Comparison of ENCODE assay signal across 8 mouse cellular contexts in genomic region chr9:90076849-90077461, GRCm38 (mm10). TPM values are rescaled to one million over a fixed set of nuclear protein-coding genes. Genes with fewer than 3 reads are reported as not detected.
DNase-seq lines count a peak whose midpoint lies in the region; ATAC-seq and TF ChIP-seq lines count a peak whose summit lies in the region.
"Had no signal": no experiment of that assay in that cellular context is flagged by ENCODE, and none has a peak within 500 bp of the region (broad histone marks: within the 10 kb centered on the region; RNA-seq: fewer than 3 reads in every experiment).

No protein-coding gene starts in this region.

- in situ Hi-C loops in Patski (cut with MboI; ENCODE audit: low pct_unique_long_range_greater_than_20kb): loop anchor here (5.0 kb wide), 1 partner anchor 250 kb away; no protein-coding TSS in a partner anchor

- H3K36me3 ChIP-seq in forebrain, postnatal 0 days (ENCODE audit: insufficient read depth): no peaks in the 10 kb centered on the region
- no peaks in the 10 kb centered on the region for H3K36me3 ChIP-seq in intestine, embryonic 14.5 days (ENCODE audit: control insufficient read depth, insufficient read depth, low read length)
- H3K36me3 ChIP-seq in midbrain, embryonic 14.5 days (ENCODE audit: control insufficient read depth, insufficient read depth, low read length): no peaks in the 10 kb centered on the region
- H3K36me3 ChIP-seq: limb, embryonic 13.5 days had no signal

- 55% methylated on average over 8 of the region's 8 CpGs for WGBS in forebrain, postnatal 0 days
- 56% methylated on average over 8 of the region's 8 CpGs for WGBS in intestine, embryonic 14.5 days
- 63% methylated on average over 8 of the region's 8 CpGs for WGBS in midbrain, embryonic 14.5 days

- ATAC-seq in Patski: peak; percentile 74
- ATAC-seq in forebrain, postnatal 0 days: peak; percentile 32; the same call in 1 of the 2 replicates
- ATAC-seq in intestine, embryonic 14.5 days (replicated peaks; ENCODE audit: low FRiP score, low TSS enrichment, low read depth): 0 out of 2 replicates have a peak, but pooled peaks have one; percentile 16
- ATAC-seq in midbrain, embryonic 14.5 days (ENCODE audit: low FRiP score, low TSS enrichment): no peak

- intact Hi-C loops in left cerebral cortex, postnatal 10 days (cut with DNase I): loop anchor here (5.0 kb wide), 2 partner anchors 100 to 250 kb away; no protein-coding TSS in a partner anchor

- CTCF ChIA-PET in Patski (lab: Charles Lee): interaction anchor here (1.0 to 1.8 kb wide), 2 partner anchors 249 to 250 kb away, joined by 3 to 6 read pairs; no protein-coding TSS in a partner anchor

- POLR2A ChIA-PET in Patski (lab: Charles Lee): interaction anchor here (1.1 kb wide), 1 partner anchor 8 kb away, joined by 3 read pairs; no protein-coding TSS in a partner anchor

- H3K4me2 ChIP-seq in forebrain, postnatal 0 days (ENCODE audit: low read depth): no peak overlapping the region
- H3K4me2 ChIP-seq in intestine, embryonic 14.5 days (ENCODE audit: low read length): no peak overlapping the region
- no peak overlapping the region for H3K4me2 ChIP-seq in midbrain, embryonic 14.5 days (ENCODE audit: low read length)
- H3K4me2 ChIP-seq: limb, embryonic 13.5 days had no signal

- no peaks in the 10 kb centered on the region for H3K27me3 ChIP-seq in Patski
- no peaks in the 10 kb centered on the region for H3K27me3 ChIP-seq in forebrain, postnatal 0 days (ENCODE audit: insufficient read depth, low read length)
- H3K27me3 ChIP-seq in intestine, embryonic 14.5 days (replicated peaks; ENCODE audit: control insufficient read depth, insufficient read depth, low read length): no peaks in the 10 kb centered on the region
- H3K27me3 ChIP-seq in midbrain, embryonic 14.5 days (ENCODE audit: control insufficient read depth, insufficient read depth, low read length): no peaks in the 10 kb centered on the region
- H3K27me3 ChIP-seq: limb, embryonic 13.5 days had no signal

- H3K27ac ChIP-seq in forebrain, postnatal 0 days (ENCODE audit: low read depth, low read length): no peak overlapping the region
- no peak overlapping the region for H3K27ac ChIP-seq in intestine, embryonic 14.5 days (ENCODE audit: low read depth)
- no peak overlapping the region for H3K27ac ChIP-seq in midbrain, embryonic 14.5 days (replicated peaks; ENCODE audit: low read depth, low read length)
- H3K27ac ChIP-seq: limb, embryonic 13.5 days had no signal

- no peaks in the 10 kb centered on the region for H3K4me1 ChIP-seq in forebrain, postnatal 0 days (ENCODE audit: insufficient read depth)
- no peaks in the 10 kb centered on the region for H3K4me1 ChIP-seq in intestine, embryonic 14.5 days (replicated peaks; ENCODE audit: control insufficient read depth, insufficient read depth, low read length)
- H3K4me1 ChIP-seq in midbrain, embryonic 14.5 days (ENCODE audit: control insufficient read depth, insufficient read depth, low read length): no peaks in the 10 kb centered on the region
- H3K4me1 ChIP-seq: limb, embryonic 13.5 days had no signal

- H3K9ac ChIP-seq in forebrain, postnatal 0 days: no peak overlapping the region
- no peak overlapping the region for H3K9ac ChIP-seq in intestine, embryonic 14.5 days (ENCODE audit: low read length)
- H3K9ac ChIP-seq in midbrain, embryonic 14.5 days (replicated peaks; ENCODE audit: low read length): no peak overlapping the region
- H3K9ac ChIP-seq: limb, embryonic 13.5 days had no signal

- DNase-seq in Patski (ENCODE audit: low read depth, low spot score): no peak
- DNase-seq in c-Kit-positive CD71-positive TER-119-positive erythroid progenitor cells, embryonic 14.5 days (ENCODE audit: low spot score): peak; percentile 37
- peak; percentile 54 for DNase-seq in forebrain, postnatal 0 days
- DNase-seq in intestine, embryonic 14.5 days (ENCODE audit: low spot score): peak; percentile 82
- DNase-seq in left cerebral cortex, postnatal 10 days (ENCODE audit: extremely low spot score in 1 of 2, low spot score in 2 of 2): peak; percentile 48 to 67
- DNase-seq in midbrain, embryonic 14.5 days: peak; percentile 67
- peak; percentile 49 to 75 for DNase-seq in spleen, postnatal 14 days (ENCODE audit: low spot score in 2 of 2)

- TF ChIP-seq CTCF in Patski (IDR thresholded peaks at IDR 0.05): peak; percentile 88
- peak; percentile 82 for TF ChIP-seq CTCF in forebrain, postnatal 0 days (IDR thresholded peaks at IDR 0.05; ENCODE audit: low read depth)

- H3K9me3 ChIP-seq in forebrain, postnatal 0 days (ENCODE audit: low read length): no peaks in the 10 kb centered on the region
- H3K9me3 ChIP-seq in intestine, embryonic 14.5 days (ENCODE audit: control insufficient read depth, low read length): no peaks in the 10 kb centered on the region
- no peaks in the 10 kb centered on the region for H3K9me3 ChIP-seq in midbrain, embryonic 14.5 days (ENCODE audit: control insufficient read depth, low read length)
- H3K9me3 ChIP-seq: limb, embryonic 13.5 days had no signal

- H3K4me3 ChIP-seq in forebrain, postnatal 0 days (ENCODE audit: low read depth, low read length): no peak overlapping the region
- H3K4me3 ChIP-seq in intestine, embryonic 14.5 days (ENCODE audit: low read depth, low read length): no peak overlapping the region
- H3K4me3 ChIP-seq in midbrain, embryonic 14.5 days (replicated peaks; ENCODE audit: low read depth, low read length): no peak overlapping the region
- H3K4me3 ChIP-seq: limb, embryonic 13.5 days had no signal

RNA-seq across cellular contexts. Expression of gene Ctsh, which starts 23.0 kb away (rescaled TPM):
- 6.5 TPM for polyA plus RNA-seq in Patski (2021)
- 19.6 and 29.9 TPM in 2 replicates for total RNA-seq in forebrain, postnatal 0 days (2014; rRNA removed)
- 35.8 and 47.8 TPM in 2 replicates for polyA plus RNA-seq in forebrain, postnatal 0 days (2015; fragmentation: Nextera tagmentation; extraction: Ambion mirVana)
- 28.7 and 42.4 TPM in 2 replicates for polyA plus RNA-seq in intestine, embryonic 14.5 days (2014; fragmentation: Nextera tagmentation; extraction: Ambion mirVana)
- total RNA-seq in left cerebral cortex, postnatal 10 days (2021): 10 to 100 TPM; 23.4 to 25.5 TPM
- polyA plus RNA-seq in midbrain, embryonic 14.5 days (2014; fragmentation: Nextera tagmentation; extraction: Ambion mirVana): 8.6 and 20.9 TPM in 2 replicates

RNA-seq across cellular contexts. Expression of gene Morf4l1, which starts 37.6 kb away (rescaled TPM):
- polyA plus RNA-seq in Patski (2021): 192 TPM
- total RNA-seq in forebrain, postnatal 0 days (2014; rRNA removed): 295 and 321 TPM in 2 replicates
- polyA plus RNA-seq in forebrain, postnatal 0 days (2015; fragmentation: Nextera tagmentation; extraction: Ambion mirVana): 636 and 638 TPM in 2 replicates
- 414 and 456 TPM in 2 replicates for polyA plus RNA-seq in intestine, embryonic 14.5 days (2014; fragmentation: Nextera tagmentation; extraction: Ambion mirVana)
- total RNA-seq in left cerebral cortex, postnatal 10 days (2021): 100 to 1,000 TPM; 407 to 420 TPM
- 616 and 659 TPM in 2 replicates for polyA plus RNA-seq in midbrain, embryonic 14.5 days (2014; fragmentation: Nextera tagmentation; extraction: Ambion mirVana)
